Mouse (Mus musculus): Measurements from ENCODE around the gene Zfp688.
"Not testable (repeated sequence)": the region's sequence is repeated elsewhere in the genome, so short reads cannot be mapped to it uniquely, and the experiment has no call there.

GRCm38 (mm10) chr7:127404101-127404500 is 17.8 kb downstream of the Zfp688 start:
- not testable (repeated sequence) for TF ChIP-seq POLR2A (IDR thresholded peaks at IDR 0.05; ENCODE audit: borderline replicate concordance, extremely low read depth, insufficient read depth, insufficient read length, poor library complexity, severe bottlenecking); CTCF (IDR thresholded peaks at IDR 0.05; ENCODE audit: borderline replicate concordance, extremely low read depth, insufficient read depth, insufficient read length)

All from brain, embryonic 14.5 days (tissue).